8 mouse cellular contexts compared by ENCODE assay signal in the genomic region with DNA sequence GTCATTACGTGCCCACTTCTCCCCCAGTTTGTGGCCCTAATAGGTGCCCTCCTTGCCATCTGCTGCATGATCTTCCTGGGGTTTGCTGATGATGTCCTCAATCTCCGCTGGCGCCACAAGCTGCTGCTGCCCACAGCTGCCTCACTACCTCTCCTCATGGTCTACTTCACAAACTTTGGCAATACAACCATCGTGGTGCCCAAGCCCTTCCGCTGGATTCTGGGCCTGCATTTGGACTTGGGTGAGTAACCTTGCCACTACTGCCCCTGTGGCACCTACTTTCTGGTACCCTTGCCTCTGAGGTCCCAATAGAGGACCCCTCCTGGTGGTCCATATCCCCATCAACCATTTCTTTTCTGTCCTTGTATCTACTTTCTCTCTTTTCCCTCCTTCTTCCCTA. TPM values are rescaled to one million over a fixed set of nuclear protein-coding genes. Genes with fewer than 3 reads are reported as not detected.
A peak's percentile ranks its signal among the peaks of the same experiment; 100 is the strongest.
DNase-seq lines count a peak whose midpoint lies in the region; ATAC-seq and TF ChIP-seq lines count a peak whose summit lies in the region.

No protein-coding gene starts in this region.

- peaks cover 8% of the 10 kb centered on the region; the same call in 1 of the 2 replicates for H3K79me2 ChIP-seq in liver, adult 2 months (ENCODE audit: control insufficient read depth, insufficient read depth, low read length)

- no peak for TF ChIP-seq CTCF in liver, adult 2 months (IDR thresholded peaks at IDR 0.05; ENCODE audit: low read depth, low read length)

- peak overlapping the region; percentile 13 for H3K4me3 ChIP-seq in liver, adult 2 months (ENCODE audit: insufficient read depth, low read depth, low read length)
- peak overlapping the region; percentile 80 for H3K4me3 ChIP-seq in embryonic facial prominence, embryonic 15.5 days (replicated peaks)
- H3K4me3 ChIP-seq in limb, embryonic 10.5 days: peak overlapping the region; percentile 67
- peak overlapping the region; percentile 79 for H3K4me3 ChIP-seq in neural tube, embryonic 13.5 days

- no peak for TF ChIP-seq POLR2A in liver, adult 2 months (IDR thresholded peaks at IDR 0.05; ENCODE audit: extremely low read depth, insufficient read depth, low read length)

- 79% methylated on average over 5 of the region's 5 CpGs for WGBS in liver, adult 2 months
- 91% methylated on average over 5 of the region's 5 CpGs for WGBS in embryonic facial prominence, embryonic 15.5 days
- 97% methylated on average over 5 of the region's 5 CpGs for WGBS in limb, embryonic 10.5 days
- 88% methylated on average over 5 of the region's 5 CpGs for WGBS in neural tube, embryonic 13.5 days

- H3K9me3 ChIP-seq in embryonic facial prominence, embryonic 15.5 days (replicated peaks): no peaks in the 10 kb centered on the region
- H3K9me3 ChIP-seq in limb, embryonic 10.5 days (replicated peaks): no peaks in the 10 kb centered on the region
- H3K9me3 ChIP-seq in neural tube, embryonic 13.5 days: no peaks in the 10 kb centered on the region

- no peak overlapping the region for H3K9ac ChIP-seq in liver, adult 2 months (ENCODE audit: low read depth, low read length)
- no peak overlapping the region for H3K9ac ChIP-seq in embryonic facial prominence, embryonic 15.5 days
- peak overlapping the region; percentile 86 for H3K9ac ChIP-seq in neural tube, embryonic 13.5 days

- peak overlapping the region; percentile 1 for H3K27ac ChIP-seq in liver, adult 2 months (replicated peaks; ENCODE audit: insufficient read depth, low read depth, low read length)
- H3K27ac ChIP-seq in embryonic facial prominence, embryonic 15.5 days (replicated peaks): 0 out of 2 replicates have a peak overlapping the region, but pooled peaks have one; percentile 94
- H3K27ac ChIP-seq in limb, embryonic 10.5 days: peak overlapping the region; percentile 95
- H3K27ac ChIP-seq in neural tube, embryonic 13.5 days (replicated peaks): no peak overlapping the region

- peak overlapping the region; percentile 73 for H3K4me2 ChIP-seq in embryonic facial prominence, embryonic 15.5 days (replicated peaks)
- peak overlapping the region; percentile 66 for H3K4me2 ChIP-seq in neural tube, embryonic 13.5 days

- DNase-seq in liver, adult 2 months (ENCODE audit: extremely low read depth, low read depth, low spot score): no peak
- DNase-seq in liver: no peak
- no peak for DNase-seq in limb, embryonic 10.5 days (ENCODE audit: low spot score)
- DNase-seq in urinary bladder, postnatal 10 days (ENCODE audit: low spot score): no peak
- DNase-seq in T-cell, adult 2 months (ENCODE audit: low spot score): no peak
- no peak for DNase-seq in adrenal gland, postnatal 4 days (ENCODE audit: low spot score in 2 of 2)

- ATAC-seq in embryonic facial prominence, embryonic 15.5 days (ENCODE audit: insufficient number of reproducible peaks, low FRiP score, low TSS enrichment, low read depth): no peak
- ATAC-seq in neural tube, embryonic 13.5 days (ENCODE audit: low read depth): no peak

- H3K27me3 ChIP-seq in liver, adult 2 months (ENCODE audit: control insufficient read depth, insufficient read depth, low read length): no peaks in the 10 kb centered on the region
- no peaks in the 10 kb centered on the region for H3K27me3 ChIP-seq in embryonic facial prominence, embryonic 15.5 days
- no peaks in the 10 kb centered on the region for H3K27me3 ChIP-seq in limb, embryonic 10.5 days (ENCODE audit: low read depth, poor library complexity, severe bottlenecking)
- H3K27me3 ChIP-seq in neural tube, embryonic 13.5 days: no peaks in the 10 kb centered on the region

- H3K36me3 ChIP-seq in liver, adult 2 months (ENCODE audit: control insufficient read depth, insufficient read depth, low read length): peaks cover 20% of the 10 kb centered on the region; the same call in 1 of the 2 replicates
- peaks cover 35% of the 10 kb centered on the region for H3K36me3 ChIP-seq in embryonic facial prominence, embryonic 15.5 days
- H3K36me3 ChIP-seq in limb, embryonic 10.5 days: peaks cover 52% of the 10 kb centered on the region
- peaks cover 46% of the 10 kb centered on the region for H3K36me3 ChIP-seq in neural tube, embryonic 13.5 days

- peaks cover 3% of the 10 kb centered on the region; the same call in 1 of the 2 replicates for H3K4me1 ChIP-seq in liver, adult 2 months (ENCODE audit: control insufficient read depth, insufficient read depth, low read length)
- H3K4me1 ChIP-seq in embryonic facial prominence, embryonic 15.5 days: peaks cover 13% of the 10 kb centered on the region
- H3K4me1 ChIP-seq in limb, embryonic 10.5 days: peaks cover 15% of the 10 kb centered on the region
- H3K4me1 ChIP-seq in neural tube, embryonic 13.5 days (replicated peaks): peaks cover 18% of the 10 kb centered on the region

RNA-seq across cellular contexts. Expression of a gene that starts 2.1 kb away (rescaled TPM):
- 8.7 and 13.1 TPM in 2 replicates for total RNA-seq in liver, adult 2 months (2014; rRNA removed)
- polyA plus RNA-seq in liver, adult 2 months (2012; rRNA removed): 57.4 and 71.7 TPM in 2 replicates
- 31.4 and 37.2 TPM in 2 replicates for polyA plus RNA-seq in embryonic facial prominence, embryonic 15.5 days (2015; fragmentation: Nextera tagmentation; extraction: Ambion mirVana)
- polyA plus RNA-seq in limb, embryonic 10.5 days (2016; fragmentation: Nextera tagmentation; extraction: Ambion mirVana): 45.3 and 46.9 TPM in 2 replicates
- 37.3 and 41.2 TPM in 2 replicates for polyA plus RNA-seq in neural tube, embryonic 13.5 days (2015; fragmentation: Nextera tagmentation; extraction: Ambion mirVana)
- total RNA-seq in adrenal gland, postnatal 4 days (2021): 10 to 100 TPM; 32.3 to 36.2 TPM

RNA-seq across cellular contexts. Expression of a gene that starts 6.6 kb away (rescaled TPM):
- total RNA-seq in liver, adult 2 months (2014; rRNA removed): 5.6 and 11.2 TPM in 2 replicates
- polyA plus RNA-seq in liver, adult 2 months (2012; rRNA removed): 22.5 and 23.6 TPM in 2 replicates
- polyA plus RNA-seq in embryonic facial prominence, embryonic 15.5 days (2015; fragmentation: Nextera tagmentation; extraction: Ambion mirVana): 288 and 326 TPM in 2 replicates
- polyA plus RNA-seq in limb, embryonic 10.5 days (2016; fragmentation: Nextera tagmentation; extraction: Ambion mirVana): 515 and 551 TPM in 2 replicates
- 131 TPM in 2 replicates for polyA plus RNA-seq in neural tube, embryonic 13.5 days (2015; fragmentation: Nextera tagmentation; extraction: Ambion mirVana)
- total RNA-seq in adrenal gland, postnatal 4 days (2021): 100 to 1,000 TPM; 146 to 165 TPM

RNA-seq across cellular contexts. Expression of a gene that starts 7.8 kb away (rescaled TPM):
- 5.2 and 7.9 TPM in 2 replicates for total RNA-seq in liver, adult 2 months (2014; rRNA removed)
- polyA plus RNA-seq in liver, adult 2 months (2012; rRNA removed): 60.1 and 60.9 TPM in 2 replicates
- polyA plus RNA-seq in embryonic facial prominence, embryonic 15.5 days (2015; fragmentation: Nextera tagmentation; extraction: Ambion mirVana): 9.1 and 10.3 TPM in 2 replicates
- polyA plus RNA-seq in limb, embryonic 10.5 days (2016; fragmentation: Nextera tagmentation; extraction: Ambion mirVana): 6.9 and 9.9 TPM in 2 replicates
- 22.9 and 28.7 TPM in 2 replicates for polyA plus RNA-seq in neural tube, embryonic 13.5 days (2015; fragmentation: Nextera tagmentation; extraction: Ambion mirVana)
- 10 to 100 TPM; 28.9 to 31.8 TPM for total RNA-seq in adrenal gland, postnatal 4 days (2021)

RNA-seq across cellular contexts. Expression of a gene that starts 16.1 kb away (rescaled TPM):
- total RNA-seq in liver, adult 2 months (2014; rRNA removed): 61.3 and 67.7 TPM in 2 replicates
- polyA plus RNA-seq in liver, adult 2 months (2012; rRNA removed): 58.8 and 61.4 TPM in 2 replicates
- polyA plus RNA-seq in embryonic facial prominence, embryonic 15.5 days (2015; fragmentation: Nextera tagmentation; extraction: Ambion mirVana): 93.0 and 99.4 TPM in 2 replicates
- 174 and 195 TPM in 2 replicates for polyA plus RNA-seq in limb, embryonic 10.5 days (2016; fragmentation: Nextera tagmentation; extraction: Ambion mirVana)
- polyA plus RNA-seq in neural tube, embryonic 13.5 days (2015; fragmentation: Nextera tagmentation; extraction: Ambion mirVana): 58.2 and 59.4 TPM in 2 replicates
- total RNA-seq in adrenal gland, postnatal 4 days (2021): 100 to 1,000 TPM; 118 to 136 TPM

RNA-seq across cellular contexts. Expression of a gene that starts 22.5 kb away (rescaled TPM):
- 7.4 and 7.6 TPM in 2 replicates for total RNA-seq in liver, adult 2 months (2014; rRNA removed)
- polyA plus RNA-seq in liver, adult 2 months (2012; rRNA removed): 10.6 and 16.9 TPM in 2 replicates
- 23.0 and 26.6 TPM in 2 replicates for polyA plus RNA-seq in embryonic facial prominence, embryonic 15.5 days (2015; fragmentation: Nextera tagmentation; extraction: Ambion mirVana)
- polyA plus RNA-seq in limb, embryonic 10.5 days (2016; fragmentation: Nextera tagmentation; extraction: Ambion mirVana): 28.2 and 30.4 TPM in 2 replicates
- polyA plus RNA-seq in neural tube, embryonic 13.5 days (2015; fragmentation: Nextera tagmentation; extraction: Ambion mirVana): 25.1 and 31.9 TPM in 2 replicates
- total RNA-seq in adrenal gland, postnatal 4 days (2021): 10 to 100 TPM; 33.4 to 34.5 TPM

Comparison
In these comparisons a context has a peak if more than half of its experiments do, and no peak if none do; other contexts are left out.
1. H3K4me3 ChIP-seq: peak in every context shown above with its lines; median percentile 80 in embryonic facial prominence, embryonic 15.5 days; 79 in neural tube, embryonic 13.5 days; 67 in limb, embryonic 10.5 days; 13 in liver, adult 2 months.